Mouse (Mus musculus) liver, adult 2 months (tissue): ENCODE data around the gene Hectd4. TPM values are rescaled to one million over a fixed set of nuclear protein-coding genes. Genes with fewer than 3 reads are reported as not detected.

ENCODE experiments used
- DNase-seq: peaks from one replicate; pipeline ENCODE4 v3.0.0-alpha.2; 2011; ENCODE audit warnings: low read depth, low spot score; ENCODE audit errors: extremely low read depth
- H3K27ac ChIP-seq: fragments of 200-500 bp; replicated peaks from 2 replicates; pipeline ENCODE4 v1.5.1; 2012; ENCODE audit warnings: low read depth, mild to moderate bottlenecking, control low read depth, inconsistent platforms, low read length; ENCODE audit not compliant: insufficient read depth
- H3K27me3 ChIP-seq: fragments of 200-500 bp; 2 replicates; pipeline ENCODE4 v1.6.1; 2012; ENCODE audit warnings: mild to moderate bottlenecking, moderate library complexity, low read length, inconsistent platforms; ENCODE audit not compliant: control insufficient read depth, insufficient read depth
- H3K36me3 ChIP-seq: fragments of 200-500 bp; 2 replicates; pipeline ENCODE4 v1.6.1; 2012; ENCODE audit warnings: low read length, inconsistent platforms; ENCODE audit not compliant: control insufficient read depth, insufficient read depth
- H3K4me1 ChIP-seq: fragments of 200-500 bp; 2 replicates; pipeline ENCODE4 v1.6.1; 2011; ENCODE audit warnings: low read length; ENCODE audit not compliant: control insufficient read depth, insufficient read depth
- H3K4me3 ChIP-seq: fragments of 200-500 bp; 2 replicates; pipeline ENCODE4 v1.5.1; 2011; ENCODE audit warnings: low read depth, mild to moderate bottlenecking, control low read depth, low read length, moderate library complexity; ENCODE audit not compliant: insufficient read depth
- H3K79me2 ChIP-seq: fragments of 200-500 bp; 2 replicates; pipeline ENCODE4 v1.6.1; 2012; ENCODE audit warnings: inconsistent platforms, mild to moderate bottlenecking, low read length, moderate library complexity; ENCODE audit not compliant: control insufficient read depth, insufficient read depth
- H3K9ac ChIP-seq: fragments of 200-500 bp; 2 replicates; pipeline ENCODE4 v1.6.1; 2012; ENCODE audit warnings: low read depth, mild to moderate bottlenecking, control low read depth, inconsistent platforms, low read length
- CTCF ChIP-seq: fragments of 200-500 bp; IDR thresholded peaks from 2 replicates; pipeline ENCODE4 v1.5.1; 2011; ENCODE audit warnings: low read depth, low read length, control low read depth
- POLR2A ChIP-seq: fragments of 200-500 bp; IDR thresholded peaks from 2 replicates; pipeline ENCODE4 v1.6.1; 2011; ENCODE audit warnings: low read length, control low read depth; ENCODE audit not compliant: insufficient read depth; ENCODE audit errors: extremely low read depth
- WGBS: fragments of 180-500 bp; shearing (Covaris S2); methylation state at CpG from one replicate; pipeline ENCODE4 v1.1.7; 2018; 5-methylcytosine and 5-hydroxymethylcytosine counted together
- polyA plus RNA-seq: library from polyadenylated mRNA; depleted of rRNA; stranded (reverse); fragments of >200 nt; gene quantifications from 2 replicates; pipeline ENCODE4 v1.2.3, GENCODE M21; 2012
- total RNA-seq: library from RNA; depleted of rRNA; stranded (reverse); fragments of >200 nt; gene quantifications from 2 replicates; pipeline ENCODE4 v1.2.3, GENCODE M21; 2014

Gene Hectd4
- total and polyA plus RNA-seq, 2 experiments, result 7.6 to 9.7 TPM

GRCm38 (mm10) chr5:121236171-121236570, 16.2 kb downstream of the Hectd4 start:
- WGBS, result 74% methylated on average over 5 of the region's 5 CpGs
- Histone ChIP-seq H3K4me1 (no peaks in the 10 kb centered on the region), H3K27ac (no peak overlapping the region), H3K79me2 (peaks cover 23% of the 10 kb centered on the region; the same call in 1 of the 2 replicates), H3K36me3 (no peaks in the 10 kb centered on the region), H3K27me3 (no peaks in the 10 kb centered on the region), H3K9ac (no peak overlapping the region), H3K4me3 (no peak overlapping the region)
- DNase-seq, result no peak
- no peak for TF ChIP-seq POLR2A
- no peak for TF ChIP-seq CTCF

- 78% methylated on average over 2 of the region's 2 CpGs for WGBS
- Histone ChIP-seq H3K4me3 (no peak overlapping the region), H3K27ac (no peak overlapping the region), H3K79me2 (peaks cover 26% of the 10 kb centered on the region; the same call in 1 of the 2 replicates), H3K27me3 (no peaks in the 10 kb centered on the region), H3K9ac (no peak overlapping the region), H3K36me3 (no peaks in the 10 kb centered on the region), H3K4me1 (0 out of 2 replicates have a peak, but pooled peaks cover 5% of the 10 kb centered on the region)
- DNase-seq, result no peak
- TF ChIP-seq CTCF (no peak), POLR2A (no peak)
Measured at GRCm38 (mm10) chr5:121238208-121238607, 18.2 kb downstream of the Hectd4 start.

DNA sequence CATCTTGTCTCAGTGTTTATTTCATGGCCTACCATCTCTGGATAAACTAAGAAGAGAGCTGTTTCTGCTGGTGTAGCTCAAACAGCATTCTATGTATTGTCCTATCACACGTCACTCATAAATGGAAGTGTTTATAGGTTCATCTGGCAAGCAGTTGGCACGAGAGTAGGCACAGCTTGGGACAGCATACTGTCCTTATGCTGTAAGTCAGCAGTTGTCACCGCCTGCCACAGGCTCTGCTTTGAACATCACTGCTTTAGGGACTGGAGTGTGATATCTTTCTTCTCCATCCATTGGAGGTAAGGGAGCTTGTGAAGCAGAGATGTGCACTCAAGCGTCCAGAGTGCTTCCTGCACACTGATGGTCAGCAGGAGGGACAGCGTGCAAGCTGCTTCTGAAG, 19.8 kb downstream of the Hectd4 start:
- TF ChIP-seq CTCF, result no peak
- no peak for TF ChIP-seq POLR2A
- Histone ChIP-seq H3K79me2 (peaks cover 19% of the 10 kb centered on the region; the same call in 1 of the 2 replicates), H3K36me3 (no peaks in the 10 kb centered on the region), H3K4me3 (no peak overlapping the region), H3K4me1 (0 out of 2 replicates have a peak, but pooled peaks cover 5% of the 10 kb centered on the region), H3K27ac (no peak overlapping the region), H3K27me3 (no peaks in the 10 kb centered on the region), H3K9ac (no peak overlapping the region)
- DNase-seq, result no peak
- WGBS, result 95% methylated on average over 5 of the region's 5 CpGs

GRCm38 (mm10) chr5:121241182-121241581, 21.2 kb downstream of the Hectd4 start:
- H3K4me1 ChIP-seq, result 0 out of 2 replicates have a peak, but pooled peaks cover 5% of the 10 kb centered on the region
- H3K9ac ChIP-seq, result no peak overlapping the region
- DNase-seq, result no peak

DNA sequence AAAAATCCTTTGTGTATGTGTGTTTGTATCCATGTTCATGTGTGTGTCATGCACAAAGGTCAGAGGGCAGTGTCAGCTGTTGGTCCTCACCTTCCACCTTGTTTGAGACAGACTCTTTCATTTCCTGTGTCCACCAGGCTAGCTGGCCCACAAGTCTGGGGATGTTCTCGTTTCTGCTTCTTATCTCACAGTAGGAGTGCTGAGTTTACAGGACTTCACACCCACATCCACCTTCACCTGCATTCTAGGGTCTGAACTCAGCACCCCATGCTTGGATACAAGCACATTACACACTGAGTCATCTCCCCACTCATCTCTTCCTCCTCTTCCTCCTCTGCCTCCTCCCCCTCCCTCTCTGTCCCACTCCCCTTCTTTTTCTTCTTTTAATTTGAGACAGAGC, 22.2 kb downstream of the Hectd4 start:
- Histone ChIP-seq H3K79me2 (peaks cover 22% of the 10 kb centered on the region), H3K4me1 (0 out of 2 replicates have a peak, but pooled peaks cover 5% of the 10 kb centered on the region), H3K36me3 (no peaks in the 10 kb centered on the region), H3K27me3 (no peaks in the 10 kb centered on the region), H3K9ac (no peak overlapping the region), H3K27ac (no peak overlapping the region), H3K4me3 (no peak overlapping the region)
- WGBS, result 38% methylated on average over 1 of the region's 1 CpGs
- TF ChIP-seq POLR2A (no peak), CTCF (no peak)
- DNase-seq, result no peak

More at GRCm38 (mm10) chr5:121241182-121241581, 21.2 kb downstream of the Hectd4 start:
- Histone ChIP-seq H3K27me3 (no peaks in the 10 kb centered on the region), H3K79me2 (peaks cover 22% of the 10 kb centered on the region), H3K4me3 (no peak overlapping the region), H3K27ac (no peak overlapping the region), H3K36me3 (no peaks in the 10 kb centered on the region)
- TF ChIP-seq CTCF (no peak), POLR2A (no peak)

DNA sequence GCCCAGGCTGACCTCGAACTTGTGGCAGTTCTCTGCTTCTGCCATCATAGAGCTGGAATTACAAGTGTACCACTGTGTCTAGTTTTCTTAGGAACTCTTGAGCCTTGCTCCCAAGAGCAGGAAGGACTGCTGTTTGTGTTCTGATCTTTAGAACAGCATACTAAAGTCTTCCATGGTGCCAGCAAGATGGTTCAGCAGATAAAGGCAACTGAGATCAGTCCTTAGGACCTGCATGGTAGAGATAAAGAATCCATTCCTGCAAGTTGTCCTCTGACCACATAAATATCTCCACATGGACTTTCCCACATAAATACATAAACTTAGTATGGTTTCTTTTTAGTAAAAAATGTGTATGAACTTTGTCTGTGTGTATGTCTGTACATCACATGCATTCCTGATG, 22.7 kb downstream of the Hectd4 start:
- TF ChIP-seq POLR2A, result no peak
- TF ChIP-seq CTCF, result no peak
- no peak for DNase-seq
- WGBS, result 93% methylated on average over 1 of the region's 1 CpGs
- Histone ChIP-seq H3K9ac (no peak overlapping the region), H3K4me1 (0 out of 2 replicates have a peak, but pooled peaks cover 5% of the 10 kb centered on the region), H3K36me3 (no peaks in the 10 kb centered on the region), H3K27me3 (no peaks in the 10 kb centered on the region), H3K4me3 (no peak overlapping the region), H3K27ac (no peak overlapping the region), H3K79me2 (peaks cover 25% of the 10 kb centered on the region)
